Mouse (Mus musculus) heart, adult 11 months (tissue): ENCODE results near the gene Ros1.

Experiments used
- DNase-seq: peaks from one replicate; pipeline ENCODE4 v3.0.0; 2022

Ros1 gene

DNA sequence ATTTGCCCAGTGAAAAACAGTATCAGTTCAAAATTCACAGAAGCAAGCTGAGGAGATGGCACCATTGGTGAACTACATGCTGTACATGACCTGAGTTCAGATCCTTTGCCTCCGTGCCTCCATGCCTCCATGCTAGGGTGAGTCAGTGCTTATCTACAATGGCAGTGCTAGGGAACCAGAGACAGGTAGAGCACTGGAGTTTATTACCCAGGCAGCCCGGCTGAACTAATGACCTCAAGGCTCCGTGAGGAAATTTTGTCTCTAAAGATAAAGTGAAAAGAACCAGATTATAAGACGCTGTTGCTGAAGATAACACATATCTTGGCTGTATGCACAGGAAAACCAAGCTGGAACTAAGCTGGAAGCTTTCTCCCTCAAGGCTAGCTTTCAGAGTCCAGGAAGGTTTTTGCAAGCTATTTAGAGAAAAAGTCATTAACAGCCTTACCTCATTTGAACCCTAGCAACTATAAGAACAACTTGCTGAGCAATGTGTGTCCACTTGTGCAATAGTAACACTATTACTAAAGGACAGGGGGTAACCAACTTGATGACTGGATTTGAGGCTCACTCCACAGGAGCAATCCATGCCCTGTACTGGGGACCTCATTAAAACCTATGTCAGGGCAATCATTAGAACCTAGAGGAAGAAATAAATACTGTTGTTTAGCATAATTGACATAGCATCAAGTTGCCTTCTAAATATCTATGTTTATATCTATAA lies 61.5 kb downstream of the Ros1 start:
- no peak for DNase-seq

DNA sequence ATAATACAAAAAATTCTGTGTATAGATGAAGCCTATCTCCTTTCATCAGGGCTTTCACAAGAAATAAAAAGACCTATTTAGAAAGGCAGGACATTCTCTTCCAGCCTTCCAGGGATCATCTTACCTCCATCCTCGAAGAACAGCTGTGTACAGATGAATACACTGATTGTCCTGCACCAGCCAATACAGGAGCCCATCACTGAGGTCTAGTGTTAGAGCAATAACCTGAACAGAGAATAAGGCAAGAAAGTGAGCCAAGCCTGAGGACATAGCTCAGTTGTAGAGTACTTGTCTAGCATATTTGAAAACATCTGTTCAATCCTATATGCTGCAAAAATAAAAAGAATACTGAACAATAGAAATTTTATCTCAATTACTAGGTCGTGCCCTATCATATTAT lies 64.3 kb downstream of the Ros1 start:
- DNase-seq: no peak

DNA sequence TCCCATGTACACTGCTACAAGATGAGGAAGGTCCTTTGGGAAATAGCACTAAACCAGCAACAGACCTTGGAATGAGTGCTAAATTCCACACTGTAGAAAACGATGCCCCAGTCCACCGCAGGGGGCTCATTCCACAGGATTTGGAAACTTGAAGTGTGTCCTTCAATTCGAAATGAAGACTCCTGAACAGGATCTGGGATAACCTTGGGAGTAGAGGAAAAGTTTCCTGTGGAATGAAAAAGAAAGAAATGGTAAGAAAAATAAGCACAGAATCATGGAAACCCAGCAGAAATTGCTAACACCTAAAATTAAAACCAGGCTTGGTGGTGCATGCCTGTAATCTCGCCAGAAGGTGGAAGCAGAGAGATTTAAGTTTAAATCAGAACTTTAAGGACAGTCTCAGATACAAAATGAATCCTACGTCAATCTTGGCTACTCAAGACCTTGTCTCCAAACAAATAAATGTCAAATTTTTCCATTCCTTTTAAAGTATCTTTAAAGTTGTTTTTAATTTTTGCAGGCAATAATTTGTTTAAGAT lies 66.1 kb downstream of the Ros1 start:
- no peak for DNase-seq

DNA sequence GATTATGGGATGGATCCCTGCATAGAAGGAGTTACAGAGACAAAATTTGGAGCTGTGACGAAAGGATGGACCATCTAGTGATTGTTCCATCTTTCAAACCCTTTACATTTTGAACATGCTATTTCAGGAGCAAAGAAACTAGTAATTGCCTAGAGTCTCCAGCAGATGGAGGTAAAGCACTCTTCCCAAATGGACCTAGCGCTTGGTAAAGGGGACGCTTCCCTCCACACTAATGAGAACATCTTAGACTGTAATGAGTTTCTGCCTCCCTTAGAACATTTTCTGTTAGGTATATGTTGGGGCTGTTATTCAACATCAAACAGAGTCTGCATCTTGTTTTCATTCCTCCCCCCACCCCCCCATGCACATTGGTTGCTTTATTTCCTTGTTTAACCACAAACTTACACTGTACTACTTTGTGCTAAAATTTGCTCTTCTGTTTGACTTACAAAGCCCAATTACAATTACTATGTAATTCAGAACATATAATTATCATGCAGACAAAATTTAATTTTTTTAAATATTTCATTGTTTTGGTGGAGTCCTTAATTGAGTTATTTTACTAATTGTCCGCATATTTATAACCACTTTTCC lies 88.8 kb downstream of the Ros1 start:
- no peak for DNase-seq

DNA sequence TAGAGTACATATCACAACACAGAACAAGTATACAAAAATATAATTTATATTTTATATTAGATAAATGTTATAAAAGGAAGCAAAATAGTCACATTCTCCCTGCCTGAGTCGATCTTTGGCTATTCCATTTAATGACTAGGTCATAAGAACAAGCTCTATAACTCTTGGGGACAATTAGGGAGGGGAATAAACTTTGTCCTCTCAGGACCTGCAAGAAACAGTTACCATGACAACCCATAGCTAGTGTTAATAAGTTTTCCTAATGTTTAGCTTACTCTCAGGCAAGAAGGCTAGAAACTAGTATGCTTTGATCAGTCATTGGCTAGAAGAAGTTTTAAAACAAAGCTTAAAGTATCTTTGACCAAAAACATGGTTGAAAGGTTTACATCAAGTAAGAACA lies 93.8 kb downstream of the Ros1 start:
- DNase-seq: peak; percentile 1

DNA sequence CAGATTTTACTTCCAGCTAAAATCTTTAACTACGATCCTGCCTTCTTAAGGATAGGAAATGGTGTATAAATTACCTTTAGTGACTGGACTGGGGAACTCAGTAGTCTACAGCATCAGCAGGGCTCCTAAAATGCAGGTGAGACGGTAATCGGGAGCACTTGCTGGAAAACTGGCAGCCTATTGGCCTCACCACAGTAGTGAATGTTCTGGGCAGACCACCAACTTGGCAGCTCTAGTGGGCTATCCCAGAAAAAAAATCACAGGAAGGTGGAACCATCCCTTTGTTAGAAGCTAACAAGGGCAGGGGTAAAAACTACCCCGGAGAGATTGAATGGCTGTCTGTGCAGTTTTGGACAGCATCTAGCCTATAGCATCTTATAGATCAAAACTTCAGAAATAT lies 102.9 kb downstream of the Ros1 start:
- DNase-seq: peak; percentile 31

DNA sequence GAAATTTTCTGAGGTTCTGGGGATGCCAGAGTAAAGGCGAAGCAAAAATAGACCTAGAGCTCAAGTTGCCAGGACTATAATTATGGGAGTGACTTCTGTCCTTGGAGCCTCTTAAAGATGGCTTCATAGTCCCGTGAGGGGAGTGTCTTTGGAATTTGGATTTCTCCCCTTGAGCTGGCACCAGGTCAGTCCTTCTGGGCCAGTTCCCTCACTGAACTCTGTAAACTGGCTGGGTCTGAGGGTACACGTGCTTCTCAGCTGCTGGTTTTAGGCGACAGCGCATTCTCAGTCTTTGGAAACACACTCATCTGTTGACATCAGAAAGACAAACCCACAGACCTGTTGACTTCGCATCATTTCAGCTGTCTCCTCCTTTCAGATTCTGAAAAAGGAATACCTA lies 108.4 kb downstream of the Ros1 start:
- peak; percentile 33 for DNase-seq

DNA sequence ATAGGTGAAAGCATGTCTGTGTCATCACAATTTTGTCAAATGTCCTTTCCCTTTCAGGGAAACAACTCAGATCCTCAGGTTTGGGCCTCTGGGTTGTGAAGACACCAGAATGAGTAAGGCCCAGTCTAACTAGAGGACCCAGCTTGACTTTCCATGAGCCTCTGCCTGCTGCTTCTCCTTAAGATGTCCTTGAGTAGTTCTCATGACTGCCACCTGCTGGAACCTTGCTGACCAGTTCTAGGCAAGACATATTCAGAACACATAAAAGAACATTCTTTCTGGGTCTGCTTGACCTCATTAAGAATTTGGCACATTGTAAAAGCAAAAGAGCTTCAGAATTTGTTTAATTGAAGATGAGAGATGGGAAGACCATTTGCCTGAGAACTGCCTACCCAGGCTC lies 122.6 kb downstream of the Ros1 start:
- peak; percentile 73 for DNase-seq

DNA sequence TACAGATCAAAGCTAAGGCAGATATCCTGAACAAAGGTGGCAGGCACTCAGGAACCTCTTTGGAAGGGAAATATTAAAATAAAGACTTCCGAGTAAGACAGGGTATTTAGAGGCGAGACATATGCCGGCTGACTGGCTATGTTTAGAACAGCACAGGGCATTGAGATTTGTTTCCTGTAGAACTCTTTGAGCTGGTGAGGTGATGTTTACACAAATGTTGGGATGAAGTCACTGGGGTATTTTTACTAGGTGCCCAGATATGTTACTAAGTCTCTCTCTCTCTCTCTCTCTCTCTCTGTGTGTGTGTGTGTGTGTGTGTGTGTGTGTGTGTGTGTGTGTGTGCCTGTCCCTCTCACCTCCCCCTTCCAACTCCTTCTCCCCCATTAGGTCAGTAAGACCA lies 146.8 kb downstream of the Ros1 start:
- no peak for DNase-seq

DNA sequence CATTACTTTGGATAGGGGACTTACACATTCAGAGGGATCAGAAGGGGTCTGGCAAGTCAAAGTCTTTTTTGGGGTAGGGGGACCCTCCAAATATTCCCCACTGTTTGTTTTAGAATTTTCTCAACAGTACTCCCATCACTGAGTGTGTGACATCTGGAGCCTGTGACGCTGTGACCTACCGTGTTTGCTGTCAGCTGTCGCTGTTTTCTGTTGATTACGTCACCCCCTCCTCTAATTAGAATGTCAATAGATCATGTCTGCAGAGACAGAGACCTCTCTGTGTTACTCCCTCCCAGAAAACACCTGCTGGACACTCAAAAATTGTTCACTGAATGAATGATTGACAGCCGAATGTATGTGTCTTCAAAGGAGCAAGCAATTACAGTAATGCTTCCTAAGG lies 152.0 kb downstream of the Ros1 start:
- DNase-seq: peak; percentile 7

DNA sequence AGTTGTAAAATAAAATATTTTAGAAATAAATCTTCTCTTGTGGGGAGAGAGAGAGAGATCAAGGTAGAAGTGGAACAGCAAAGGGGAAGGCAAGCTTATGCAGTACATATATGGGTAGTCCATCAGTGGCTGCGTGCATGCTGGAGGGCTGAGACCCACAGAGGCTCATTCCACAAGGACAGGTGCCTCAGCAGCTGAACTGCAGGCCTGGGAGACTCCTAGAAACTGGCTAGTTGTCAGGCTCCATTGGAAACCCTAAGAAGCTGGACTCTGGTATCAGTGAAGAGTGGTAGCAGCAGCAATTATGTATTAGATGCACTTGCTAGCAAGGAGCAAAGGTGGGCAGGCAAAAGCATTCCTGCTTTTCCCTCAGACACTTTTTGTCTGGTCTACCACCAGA lies 155.7 kb downstream of the Ros1 start:
- DNase-seq: peak; percentile 75

DNA sequence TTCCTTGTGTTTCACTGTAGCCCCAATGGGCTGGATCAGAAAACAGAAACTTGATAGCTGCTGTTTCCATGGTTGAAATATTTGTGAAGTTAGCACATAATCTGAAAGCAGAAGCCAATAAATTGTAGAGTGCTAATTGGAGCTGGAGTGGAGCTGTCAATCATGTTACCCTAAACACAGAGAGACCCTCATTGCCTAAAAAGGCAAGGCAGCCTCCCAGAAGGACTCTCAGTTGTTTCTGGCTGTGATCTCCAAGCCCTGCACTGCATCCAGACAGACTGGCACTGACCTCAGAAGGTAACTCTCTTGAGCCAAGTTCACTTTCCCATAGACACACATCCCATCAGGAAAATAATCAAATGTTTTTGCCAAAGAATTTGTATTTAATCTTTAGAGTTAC lies 161.3 kb downstream of the Ros1 start:
- DNase-seq: no peak

DNA sequence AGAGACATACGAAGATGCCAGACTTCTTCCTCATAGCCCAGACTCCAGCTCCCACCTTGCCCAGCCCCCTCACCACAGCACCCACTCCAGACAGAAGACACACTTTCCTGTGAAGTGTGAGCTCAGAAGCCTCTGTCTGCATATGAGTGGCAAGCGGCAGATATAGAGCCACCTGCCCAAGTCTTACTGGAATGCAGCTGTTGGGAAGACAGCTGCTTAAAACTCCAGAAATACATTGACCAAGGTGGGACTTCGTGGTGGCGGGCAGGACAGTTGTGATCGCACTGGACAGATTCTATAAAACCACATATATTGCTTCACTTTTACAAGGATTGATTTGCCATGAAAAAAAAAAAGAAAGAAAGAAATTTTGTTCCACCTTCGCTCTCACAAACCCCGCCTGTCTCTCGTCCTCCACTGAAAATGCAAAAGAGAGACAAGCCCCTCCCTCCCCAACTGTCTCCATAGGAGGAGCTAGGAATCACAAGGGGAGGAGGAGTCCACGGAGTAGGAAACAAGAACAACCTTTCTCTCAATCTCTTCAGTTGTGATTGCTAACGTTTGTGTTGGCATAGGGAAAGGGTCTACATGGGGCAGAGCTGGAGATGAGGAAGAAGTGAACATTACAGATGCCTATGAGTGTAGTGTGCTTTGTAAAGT lies 165.5 kb downstream of the Ros1 start:
- no peak for DNase-seq

DNA sequence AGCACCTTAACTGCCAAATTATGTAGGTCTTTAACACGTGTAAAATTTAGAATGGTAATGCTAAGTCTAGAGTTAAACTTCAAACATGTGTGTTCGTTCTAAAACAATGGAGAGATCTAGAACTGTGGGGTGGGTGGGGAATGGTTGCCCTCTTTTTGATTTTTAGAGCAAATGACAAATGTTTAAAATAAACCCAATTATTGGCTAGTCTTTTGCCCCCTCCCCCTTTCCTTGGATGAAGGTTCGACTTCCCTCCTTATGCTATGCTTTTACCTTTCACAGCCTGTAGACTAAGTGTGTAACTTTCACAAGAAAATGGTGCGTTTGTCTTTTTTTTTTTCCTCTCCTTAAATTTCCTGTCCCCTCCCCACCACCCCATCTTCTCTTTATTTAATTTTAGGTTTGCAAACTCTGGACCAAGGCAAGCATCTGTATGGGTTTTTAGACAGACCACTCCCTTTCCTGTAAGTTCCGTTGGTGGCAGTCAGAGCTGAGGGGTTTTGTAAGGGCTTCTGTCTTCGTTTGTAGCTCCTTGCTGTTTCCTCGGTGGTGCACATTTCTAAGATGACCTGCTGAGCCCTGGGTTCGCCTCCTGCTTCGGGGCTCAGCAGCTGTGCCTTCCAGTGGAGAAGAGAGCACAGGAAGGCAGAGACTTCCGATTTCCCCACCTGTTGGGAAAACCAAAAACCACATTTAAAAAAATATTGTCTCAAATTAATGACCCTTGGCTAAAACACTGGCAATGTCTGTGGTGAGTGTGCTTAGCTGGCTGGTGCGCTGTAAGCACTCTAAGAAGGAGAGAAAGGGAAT lies 166.3 kb downstream of the Ros1 start:
- DNase-seq: no peak

DNA sequence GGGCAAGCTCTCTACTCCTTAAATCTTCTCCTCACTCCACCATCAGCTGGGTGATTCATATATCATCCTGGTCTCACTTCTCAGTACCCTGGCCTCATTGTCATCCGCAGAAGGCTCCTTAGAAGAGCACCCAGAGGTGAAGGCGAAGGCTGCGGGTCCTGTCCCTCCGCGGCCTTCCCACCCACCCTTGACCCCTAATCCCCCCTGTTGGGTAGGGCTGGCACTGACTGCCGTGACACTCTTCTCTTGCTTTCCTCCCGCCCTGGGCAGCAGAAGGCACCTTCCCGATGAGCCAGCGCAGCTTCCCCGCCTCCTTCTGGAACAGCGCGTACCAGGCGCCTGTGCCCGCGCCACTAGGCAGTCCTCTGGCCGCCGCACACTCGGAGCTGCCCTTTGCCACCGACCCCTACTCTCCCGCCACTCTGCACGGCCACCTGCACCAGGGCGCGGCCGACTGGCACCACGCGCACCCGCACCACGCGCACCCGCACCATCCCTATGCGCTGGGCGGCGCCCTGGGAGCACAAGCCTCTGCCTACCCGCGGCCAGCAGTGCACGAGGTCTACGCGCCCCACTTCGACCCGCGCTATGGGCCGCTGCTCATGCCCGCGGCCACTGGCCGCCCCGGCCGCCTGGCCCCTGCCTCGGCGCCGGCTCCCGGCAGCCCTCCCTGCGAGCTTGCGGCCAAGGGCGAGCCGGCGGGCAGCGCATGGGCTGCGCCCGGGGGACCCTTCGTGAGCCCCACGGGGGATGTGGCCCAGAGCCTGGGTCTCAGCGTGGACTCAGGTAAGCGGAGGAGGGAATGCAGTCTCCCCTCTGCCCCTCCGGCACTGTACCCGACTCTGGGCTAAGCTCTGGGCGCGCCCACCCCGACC lies 167.6 kb downstream of the Ros1 start:
- DNase-seq: no peak

DNA sequence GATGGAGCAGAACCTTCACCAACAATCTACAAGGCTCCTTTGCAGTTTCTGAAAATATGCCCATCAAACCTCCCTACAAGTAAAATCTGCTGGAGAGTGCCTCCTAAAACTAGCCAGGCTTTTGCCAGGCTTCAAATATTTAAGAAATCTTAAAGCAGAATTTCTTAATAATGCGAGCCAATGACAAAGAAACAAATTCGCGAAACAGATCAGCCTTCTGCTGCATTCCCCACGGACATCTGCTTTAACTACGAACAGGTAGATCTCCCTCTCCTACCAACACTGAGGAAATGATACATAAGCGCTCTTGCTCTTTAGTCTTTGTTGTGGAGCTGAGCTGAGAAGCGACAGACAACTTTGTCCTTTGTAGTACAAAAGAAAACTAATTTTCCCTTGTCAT lies 169.2 kb downstream of the Ros1 start:
- no peak for DNase-seq

DNA sequence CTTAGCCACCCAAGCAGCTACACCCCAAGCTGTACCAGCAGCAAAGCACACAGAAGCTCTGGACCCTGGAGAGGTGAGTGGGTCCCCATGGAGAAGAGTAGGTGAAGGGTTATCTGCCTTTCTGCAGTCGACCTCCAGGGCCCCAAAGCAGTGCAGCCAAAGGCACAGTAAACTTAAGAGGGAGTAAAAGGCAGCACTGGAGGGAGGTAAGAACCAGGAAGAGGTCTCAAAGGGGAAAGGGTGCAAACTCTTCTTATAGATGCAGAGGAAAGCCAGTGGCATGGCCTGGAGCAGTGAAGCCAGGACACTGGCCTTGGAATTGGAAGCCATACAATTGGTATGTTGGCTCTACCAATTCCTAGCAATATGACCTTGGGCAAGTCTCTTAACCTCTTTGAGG lies 169.8 kb downstream of the Ros1 start:
- no peak for DNase-seq

DNA sequence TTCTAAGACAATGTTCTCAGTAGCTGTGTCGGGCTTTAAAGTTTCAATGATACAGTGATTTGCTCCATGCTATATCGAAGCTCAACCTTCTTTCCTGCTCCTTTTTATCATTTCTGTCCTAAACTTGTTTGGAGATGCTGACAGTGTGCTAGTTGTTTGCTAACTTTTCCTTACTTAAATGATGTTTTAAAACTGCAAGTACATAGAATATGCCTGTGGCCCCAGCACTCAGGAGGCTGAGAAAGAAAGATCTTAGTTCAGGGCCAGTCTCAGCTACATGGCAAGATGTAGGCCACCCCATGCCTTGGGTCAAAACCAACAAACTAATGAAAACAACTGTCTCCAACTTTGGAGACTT lies 171.0 kb downstream of the Ros1 start:
- DNase-seq: no peak

DNA sequence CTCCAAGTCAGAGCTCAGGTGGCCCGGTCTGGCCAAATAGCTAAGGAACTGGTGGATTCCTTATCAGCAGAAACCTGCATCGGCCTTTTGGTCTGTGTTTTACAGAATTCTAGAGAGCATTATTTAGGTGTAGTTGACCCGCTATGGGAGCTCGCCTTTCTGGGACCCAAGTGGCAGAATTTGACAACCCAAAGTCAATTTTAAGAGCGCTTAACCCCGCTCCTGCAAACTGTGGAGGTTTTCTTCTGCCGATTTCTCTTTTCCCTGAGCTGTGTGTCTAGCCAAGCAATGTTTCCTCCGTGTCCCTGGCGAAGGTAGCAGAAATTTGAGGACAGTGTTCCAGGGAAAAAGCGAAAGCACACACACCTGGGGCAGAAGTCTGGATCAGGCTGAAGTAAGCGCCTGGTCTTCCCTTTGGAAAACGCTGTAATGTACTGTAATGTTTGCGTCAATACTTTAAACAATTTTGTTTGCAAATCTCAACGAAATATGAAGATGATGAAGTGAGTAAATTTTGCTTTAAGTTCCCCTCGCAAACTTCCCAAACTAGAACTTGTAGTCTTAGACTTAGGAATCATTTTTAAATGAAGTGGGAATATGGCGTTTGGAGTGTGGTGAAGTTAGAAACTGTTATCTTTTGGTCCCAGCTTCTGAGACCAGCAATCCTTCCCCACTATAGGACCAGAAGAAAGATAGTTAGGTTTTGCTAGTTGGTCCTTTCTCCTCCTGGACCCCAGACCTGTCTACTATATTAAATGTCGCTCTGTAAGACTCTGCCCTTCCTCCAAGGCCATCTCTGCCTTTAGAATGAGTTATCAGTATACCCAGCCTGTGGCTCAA lies 171.6 kb downstream of the Ros1 start:
- no peak for DNase-seq

DNA sequence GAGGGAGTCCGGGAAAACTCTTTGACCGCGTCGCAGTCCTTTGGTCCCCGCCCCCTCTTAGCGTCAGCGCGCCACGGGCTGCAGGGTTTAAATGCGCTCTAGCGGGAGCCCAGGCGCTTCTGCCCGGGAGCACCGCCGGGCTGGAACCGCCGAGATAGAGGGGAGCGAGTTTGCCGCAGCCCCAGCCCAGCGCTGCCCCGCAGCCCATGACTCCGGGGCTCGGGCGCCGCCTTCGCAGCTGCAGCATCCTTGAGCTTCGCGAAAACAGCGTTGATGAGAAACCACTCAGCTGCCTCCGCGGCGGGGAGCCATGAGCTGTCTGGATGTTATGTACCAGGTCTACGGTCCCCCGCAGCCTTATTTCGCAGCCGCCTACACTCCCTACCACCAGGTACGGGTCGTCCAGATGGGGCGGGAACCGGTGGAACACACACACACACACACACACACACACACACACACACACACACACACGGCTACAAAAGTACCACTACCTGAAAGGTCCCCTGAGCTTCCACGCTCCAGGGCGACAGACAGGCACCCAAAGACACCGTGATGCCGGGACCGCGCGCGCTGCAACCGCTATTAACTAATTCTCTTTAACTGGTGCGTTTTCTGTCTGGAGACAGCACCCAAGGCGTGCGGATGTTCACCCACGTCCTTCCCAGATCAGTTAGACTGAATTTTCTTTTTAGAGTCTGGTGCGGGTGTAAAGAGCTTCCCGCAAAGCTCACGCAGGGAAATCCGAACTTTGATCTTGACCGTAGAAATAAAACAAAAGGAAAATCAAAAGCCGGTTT lies 172.4 kb downstream of the Ros1 start, which contains the start of gene Vgll2:
Gene Vgll2, plus strand, starts transcription at position 90 of the 800 bp plus-strand sequence.
- no peak for DNase-seq
